Mouse (Mus musculus) olfactory bulb, adult 2 months (tissue): ENCODE measurements around the gene Lingo2. TPM values are rescaled to one million over a fixed set of nuclear protein-coding genes. Genes with fewer than 3 reads are reported as not detected.

Source experiments
- H3K27ac ChIP-seq: fragments of 200-500 bp; 2 replicates; pipeline ENCODE4 v1.5.1; 2012; ENCODE audit warnings: low read depth, low read length; ENCODE audit not compliant: insufficient read depth
- H3K4me1 ChIP-seq: fragments of 200-500 bp; 2 replicates; pipeline ENCODE4 v1.6.1; 2012; ENCODE audit warnings: low read length; ENCODE audit not compliant: control insufficient read depth, insufficient read depth
- H3K4me3 ChIP-seq: fragments of 200-500 bp; 2 replicates; pipeline ENCODE4 v1.5.1; 2012; ENCODE audit warnings: mild to moderate bottlenecking, low read depth, low read length, moderate library complexity; ENCODE audit not compliant: insufficient read depth
- CTCF ChIP-seq: fragments of 200-500 bp; IDR thresholded peaks from 2 replicates; pipeline ENCODE4 v1.5.1; 2012; ENCODE audit warnings: low read depth, mild to moderate bottlenecking, low read length, moderate library complexity; ENCODE audit not compliant: insufficient read depth
- POLR2A ChIP-seq: fragments of 200-500 bp; IDR thresholded peaks from 2 replicates; pipeline ENCODE4 v1.6.1; 2012; ENCODE audit warnings: mild to moderate bottlenecking, low read depth, low read length, moderate library complexity; ENCODE audit not compliant: insufficient read depth
- WGBS: fragments of 180-500 bp; shearing (Covaris S2); methylation state at CpG from one replicate; pipeline ENCODE4 v1.1.7; 2018; 5-methylcytosine and 5-hydroxymethylcytosine counted together
- polyA plus RNA-seq: library from polyadenylated mRNA; stranded (reverse); fragments of >200 nt; gene quantifications from 2 replicates; pipeline ENCODE4 v1.2.4, GENCODE M21; 2012; ENCODE audit warnings: low replicate concordance; ENCODE audit not compliant: missing spikeins, insufficient read depth, insufficient read length

The Lingo2 gene
- polyA plus RNA-seq, 1 experiment = not detected

DNA sequence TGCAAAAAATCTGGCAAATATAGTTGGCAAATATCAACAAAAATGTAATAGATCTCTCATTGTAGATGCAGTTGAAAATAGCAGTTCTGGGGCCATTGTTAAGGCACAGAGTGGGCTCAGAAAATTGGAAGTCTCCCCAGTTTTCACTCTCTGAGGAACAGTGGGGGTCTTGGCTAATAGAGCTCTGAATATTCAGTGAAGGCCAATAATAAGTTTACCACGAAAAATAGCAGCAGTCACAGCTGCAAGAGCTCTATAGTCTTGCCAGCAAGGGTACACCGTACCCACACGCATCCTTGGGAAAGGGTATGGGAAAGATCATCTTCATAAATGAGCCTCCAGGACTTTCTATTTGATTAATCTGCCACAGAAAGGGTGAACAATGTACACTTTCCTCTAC, 375.3 kb downstream of the Lingo2 start:
- TF ChIP-seq CTCF = no peak
- no peak for TF ChIP-seq POLR2A
- Histone ChIP-seq H3K27ac (no peak overlapping the region), H3K4me3 (no peak overlapping the region), H3K4me1 (no peaks in the 10 kb centered on the region)
- WGBS = 33% methylated on average over 3 of the region's 3 CpGs

GRCm38 (mm10) chr4:36566544-36566943, 385.0 kb downstream of the Lingo2 start:
- 82% methylated on average over 1 of the region's 1 CpGs for WGBS

DNA sequence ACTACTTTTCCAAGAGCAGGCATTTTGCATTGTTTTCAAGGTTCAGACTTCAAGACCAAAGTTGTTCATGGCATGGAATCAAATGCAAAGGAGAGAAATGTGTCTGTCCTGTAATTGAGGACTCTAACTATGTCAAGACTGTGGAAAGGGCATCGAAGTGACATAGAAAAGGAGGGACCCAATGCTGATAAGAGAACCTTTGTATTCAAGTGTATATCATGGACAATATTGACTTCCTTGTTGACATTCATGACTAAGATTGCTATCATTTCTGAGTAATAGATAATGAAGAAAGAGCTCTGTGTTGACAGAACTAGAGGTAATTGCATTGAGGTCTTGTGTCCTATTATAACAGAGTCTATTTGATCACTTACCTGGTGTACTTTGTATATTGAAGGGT, 390.6 kb downstream of the Lingo2 start:
- Histone ChIP-seq H3K4me3 (no peak overlapping the region), H3K27ac (no peak overlapping the region), H3K4me1 (no peaks in the 10 kb centered on the region)
- 88% methylated on average over 1 of the region's 1 CpGs for WGBS
- TF ChIP-seq POLR2A (no peak), CTCF (no peak)

More at GRCm38 (mm10) chr4:36566544-36566943, 385.0 kb downstream of the Lingo2 start:
- no peak for TF ChIP-seq POLR2A
- TF ChIP-seq CTCF = no peak
- no peaks in the 10 kb centered on the region for H3K4me1 ChIP-seq
- no peak overlapping the region for H3K27ac ChIP-seq
- no peak overlapping the region for H3K4me3 ChIP-seq

DNA sequence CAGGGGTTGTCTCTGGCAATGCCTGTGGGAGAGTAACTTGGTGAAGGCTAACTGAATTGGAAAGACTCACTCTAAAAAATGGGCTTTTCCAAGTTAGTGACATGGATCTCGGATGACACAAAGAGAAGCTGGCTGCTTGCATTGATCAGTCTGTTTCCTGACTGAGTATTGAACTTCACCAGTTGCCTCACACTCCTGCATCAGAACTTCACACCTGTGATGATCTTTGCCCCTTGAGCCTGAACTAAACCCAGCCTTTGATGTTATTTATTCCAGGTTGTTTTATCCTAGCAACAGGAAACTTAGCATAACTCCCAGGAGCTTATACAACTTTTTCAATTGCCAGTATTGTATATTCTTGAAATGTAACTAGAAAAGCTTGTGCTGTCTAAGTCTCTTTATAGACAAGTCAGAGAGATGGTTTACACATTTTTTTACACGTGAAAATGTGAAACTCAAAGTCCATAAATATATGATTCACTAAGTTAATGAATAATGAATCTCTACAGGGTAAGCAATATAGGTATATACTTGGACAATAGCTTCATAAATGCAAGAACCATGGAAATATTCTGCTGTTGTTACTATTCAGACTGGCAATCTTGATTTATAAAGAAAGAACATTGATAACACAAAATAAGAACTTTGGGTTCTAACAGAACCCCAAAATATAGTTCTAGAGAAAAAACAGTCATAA, 410.7 kb downstream of the Lingo2 start:
- TF ChIP-seq CTCF = no peak
- TF ChIP-seq POLR2A = no peak
- H3K27ac ChIP-seq = no peak overlapping the region
- 61% methylated on average over 2 of the region's 2 CpGs for WGBS
- H3K4me3 ChIP-seq = no peak overlapping the region
- H3K4me1 ChIP-seq = no peaks in the 10 kb centered on the region

GRCm38 (mm10) chr4:36533895-36534294, 417.7 kb downstream of the Lingo2 start:
- Histone ChIP-seq H3K4me1 (no peaks in the 10 kb centered on the region), H3K27ac (no peak overlapping the region), H3K4me3 (no peak overlapping the region)
- TF ChIP-seq POLR2A (no peak), CTCF (no peak)
- WGBS = 90% methylated on average over 2 of the region's 2 CpGs

DNA sequence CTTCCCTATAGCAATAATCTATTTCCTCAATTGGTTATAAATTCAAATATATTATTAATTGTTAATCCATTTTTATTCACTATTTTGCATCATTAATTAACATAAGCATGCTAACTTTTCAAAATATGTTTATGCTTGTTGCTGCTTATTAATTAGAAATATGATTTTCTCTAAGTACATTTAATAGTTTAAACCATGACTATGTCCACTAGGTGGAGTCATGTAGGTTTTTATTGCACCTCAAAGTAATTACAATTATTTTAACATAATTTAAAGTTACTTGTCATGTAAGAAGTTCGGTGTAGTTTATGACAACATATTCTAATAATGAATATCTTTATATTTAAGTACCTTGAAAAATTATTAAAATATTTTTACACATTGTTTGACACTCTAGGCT, 461.3 kb downstream of the Lingo2 start:
- no peak overlapping the region for H3K4me3 ChIP-seq
- 73% methylated on average over 1 of the region's 1 CpGs for WGBS
- TF ChIP-seq POLR2A = no peak
- TF ChIP-seq CTCF = no peak
- H3K27ac ChIP-seq = no peak overlapping the region
- no peaks in the 10 kb centered on the region for H3K4me1 ChIP-seq

GRCm38 (mm10) chr4:36435211-36435610, 516.3 kb downstream of the Lingo2 start:
- 90% methylated on average over 3 of the region's 3 CpGs for WGBS
- Histone ChIP-seq H3K4me3 (no peak overlapping the region), H3K27ac (no peak overlapping the region), H3K4me1 (no peaks in the 10 kb centered on the region)
- TF ChIP-seq POLR2A = no peak
- no peak for TF ChIP-seq CTCF

- Histone ChIP-seq H3K27ac (no peak overlapping the region), H3K4me3 (no peak overlapping the region), H3K4me1 (no peaks in the 10 kb centered on the region)
- TF ChIP-seq POLR2A = no peak
- TF ChIP-seq CTCF = no peak
- 44% methylated on average over 5 of the region's 5 CpGs for WGBS
Observed at GRCm38 (mm10) chr4:36426192-36426591, 525.4 kb downstream of the Lingo2 start.

GRCm38 (mm10) chr4:36407350-36407749, 544.2 kb downstream of the Lingo2 start:
- H3K4me1 ChIP-seq = no peaks in the 10 kb centered on the region
- H3K27ac ChIP-seq = no peak overlapping the region
- H3K4me3 ChIP-seq = no peak overlapping the region
- TF ChIP-seq CTCF (no peak), POLR2A (no peak)
- WGBS = 94% methylated on average over 3 of the region's 3 CpGs

- no peak for TF ChIP-seq POLR2A
- TF ChIP-seq CTCF = no peak
- Histone ChIP-seq H3K4me3 (no peak overlapping the region), H3K27ac (no peak overlapping the region), H3K4me1 (no peaks in the 10 kb centered on the region)
- 45% methylated on average over 3 of the region's 3 CpGs for WGBS
Observed at GRCm38 (mm10) chr4:36368925-36369324, 582.6 kb downstream of the Lingo2 start.
